Comparison of ENCODE assay signal across 8 mouse cellular contexts in the genomic region with DNA sequence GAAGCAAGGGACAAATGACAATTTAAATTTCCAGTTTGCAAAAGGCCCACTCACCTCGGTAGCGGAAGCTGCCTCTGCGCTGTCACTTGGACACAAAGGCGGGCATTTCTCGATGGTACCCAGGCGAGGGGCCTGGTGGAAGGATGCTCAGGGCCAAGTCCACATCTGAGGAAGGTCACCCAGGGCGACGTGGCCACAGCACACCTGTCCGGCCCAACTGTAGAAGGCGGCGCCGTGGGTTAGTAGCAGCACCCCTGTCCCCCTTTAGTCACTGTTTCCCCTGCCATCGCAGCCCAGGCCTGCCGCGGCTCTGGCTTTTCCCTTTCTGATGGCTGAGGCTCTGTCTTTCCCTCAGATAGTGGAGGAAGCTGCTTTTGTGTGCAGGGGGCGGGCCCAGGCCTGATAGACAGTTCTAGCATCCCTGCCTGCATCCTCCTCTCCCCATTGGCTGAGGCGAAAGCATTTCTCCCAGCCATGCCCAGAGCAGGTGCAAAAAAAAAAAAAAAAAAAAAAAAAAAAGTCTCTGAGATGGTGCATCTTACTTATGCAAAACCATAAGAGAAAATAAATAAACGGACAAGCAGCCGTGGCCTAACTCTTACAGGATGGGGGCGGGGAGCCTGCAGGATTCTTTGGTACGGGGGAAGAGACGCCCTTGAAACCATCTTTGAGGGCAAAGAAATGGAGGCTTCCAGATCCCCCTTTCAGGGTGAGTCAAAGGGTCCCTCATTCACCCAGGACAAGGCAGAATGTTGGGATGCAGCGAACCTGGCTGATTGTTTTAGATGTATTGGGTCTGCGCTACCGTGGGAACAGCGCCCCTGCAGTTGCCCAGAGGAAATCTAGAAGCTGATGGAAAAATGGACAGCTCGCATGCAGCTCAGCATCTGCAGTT. TPM values are rescaled to one million over a fixed set of nuclear protein-coding genes. Genes with fewer than 3 reads are reported as not detected.
DNase-seq lines count a peak whose midpoint lies in the region; ATAC-seq and TF ChIP-seq lines count a peak whose summit lies in the region.
"Had no signal": no experiment of that assay in that cellular context is flagged by ENCODE, and none has a peak within 500 bp of the region (broad histone marks: within the 10 kb centered on the region; RNA-seq: fewer than 3 reads in every experiment).

A gene (minus strand): TSS at position 396 of the 895 bp plus-strand sequence.

- TF ChIP-seq CTCF in thymus, adult 2 months (IDR thresholded peaks at IDR 0.05; ENCODE audit: borderline replicate concordance, control insufficient read depth, extremely low read depth, insufficient read depth, low read length, poor library complexity): peak; percentile 39; the same call in 1 of the 2 replicates
- TF ChIP-seq CTCF in heart, postnatal 0 days (IDR thresholded peaks at IDR 0.05; ENCODE audit: low read depth): peak; percentile 42
- TF ChIP-seq CTCF in left cerebral cortex, adult 2 months (IDR thresholded peaks at IDR 0.05): peak; percentile 65

- H3K9me3 ChIP-seq in heart, postnatal 0 days (replicated peaks; ENCODE audit: control insufficient read depth, low read length): no peaks in the 10 kb centered on the region
- no peaks in the 10 kb centered on the region for H3K9me3 ChIP-seq in neural tube, embryonic 12.5 days

- DNase-seq in thymus, adult 2 months: no peak
- no peak for DNase-seq in thymus, adult 18-20 months
- peak; percentile 87 to 91 for DNase-seq in cerebellum, postnatal 25 days
- DNase-seq in heart, postnatal 0 days (ENCODE audit: low spot score): no peak
- DNase-seq in left cerebral cortex, adult 2 months (ENCODE audit: extremely low spot score in 1 of 2, low spot score in 2 of 2): peak; percentile 80 to 83
- DNase-seq in testis, postnatal 10 days (ENCODE audit: low spot score): no peak

- peaks cover 30% of the 10 kb centered on the region for H3K4me1 ChIP-seq in thymus, adult 2 months (replicated peaks; ENCODE audit: control insufficient read depth, insufficient read depth, low read length)
- peaks cover 13% of the 10 kb centered on the region for H3K4me1 ChIP-seq in heart, postnatal 0 days (ENCODE audit: control insufficient read depth, insufficient read depth)
- H3K4me1 ChIP-seq in neural tube, embryonic 12.5 days: peaks cover 30% of the 10 kb centered on the region

- TF ChIP-seq POLR2A in thymus, adult 2 months (IDR thresholded peaks at IDR 0.05; ENCODE audit: control insufficient read depth, extremely low read depth, insufficient read depth, low read length, poor library complexity): no peak

- no peaks in the 10 kb centered on the region for H3K36me3 ChIP-seq in thymus, adult 2 months (ENCODE audit: control insufficient read depth, insufficient read depth, low read length)
- no peaks in the 10 kb centered on the region for H3K36me3 ChIP-seq in heart, postnatal 0 days (replicated peaks; ENCODE audit: control insufficient read depth, insufficient read depth, low read length)
- H3K36me3 ChIP-seq in neural tube, embryonic 12.5 days: no peaks in the 10 kb centered on the region

- H3K9ac ChIP-seq in heart, postnatal 0 days (replicated peaks; ENCODE audit: low read depth, low read length): no peak within 1 kb of the TSS
- H3K9ac ChIP-seq in neural tube, embryonic 12.5 days: peak within 1 kb of the TSS; percentile 75

- no peak within 1 kb of the TSS for H3K27ac ChIP-seq in thymus, adult 2 months (ENCODE audit: control insufficient read depth, insufficient read depth, low read length)
- no peak within 1 kb of the TSS for H3K27ac ChIP-seq in heart, postnatal 0 days (ENCODE audit: low read depth)
- peak within 1 kb of the TSS; percentile 98 for H3K27ac ChIP-seq in left cerebral cortex, adult 2 months
- H3K27ac ChIP-seq in neural tube, embryonic 12.5 days: peak within 1 kb of the TSS; percentile 28; the same call in 1 of the 2 replicates

- peak within 1 kb of the TSS; percentile 22 for H3K4me3 ChIP-seq in thymus, adult 2 months (ENCODE audit: control insufficient read depth, insufficient read depth, low read length)
- H3K4me3 ChIP-seq in heart, postnatal 0 days (ENCODE audit: low read depth, low read length): peak within 1 kb of the TSS; percentile 2; the same call in 1 of the 2 replicates
- peak within 1 kb of the TSS; percentile 84 for H3K4me3 ChIP-seq in left cerebral cortex, adult 2 months
- H3K4me3 ChIP-seq in neural tube, embryonic 12.5 days: peak within 1 kb of the TSS; percentile 55
- H3K4me3 ChIP-seq: erythroblast, embryonic 14.5 days had no signal

- TF ChIP-seq EP300 in heart, postnatal 0 days (IDR thresholded peaks at IDR 0.05; ENCODE audit: low read depth): no peak

- no peaks in the 10 kb centered on the region for H3K27me3 ChIP-seq in thymus, adult 2 months (ENCODE audit: control insufficient read depth, insufficient read depth, low read length)
- peaks cover 37% of the 10 kb centered on the region for H3K27me3 ChIP-seq in heart, postnatal 0 days (ENCODE audit: control insufficient read depth, insufficient read depth, low read length)
- H3K27me3 ChIP-seq in neural tube, embryonic 12.5 days (replicated peaks): peaks cover 10% of the 10 kb centered on the region; the same call in 1 of the 2 replicates

- peak within 1 kb of the TSS; percentile 26; the same call in 1 of the 2 replicates for H3K4me2 ChIP-seq in heart, postnatal 0 days (ENCODE audit: low read depth, low read length)
- peak within 1 kb of the TSS; percentile 66 for H3K4me2 ChIP-seq in neural tube, embryonic 12.5 days (replicated peaks)

- 12% methylated on average over 27 of the region's 27 CpGs for WGBS in thymus, adult 2 months
- WGBS in heart, postnatal 0 days: 10% methylated on average over 27 of the region's 27 CpGs
- 6% methylated on average over 27 of the region's 27 CpGs for WGBS in neural tube, embryonic 12.5 days

- intact Hi-C loops in left cerebral cortex, adult 2 months (cut with DNase I): loop anchor here (2.0 kb wide), 1 partner anchor 22 kb away; a partner anchor contains a TSS

- no peak for ATAC-seq in heart, postnatal 0 days (ENCODE audit: insufficient read depth, low read depth)
- peak; percentile 87 for ATAC-seq in neural tube, embryonic 12.5 days (ENCODE audit: low FRiP score, low read depth)

RNA-seq across cellular contexts. Expression of the gene that starts here (rescaled TPM):
- 2.4 and 2.5 TPM in 2 replicates for polyA plus RNA-seq in thymus, adult 2 months (2012; rRNA removed)
- 0.58 TPM in 1 of 2 replicates, not detected in the other for total RNA-seq in heart, postnatal 0 days (2014; rRNA removed; ENCODE audit: low replicate concordance)
- polyA plus RNA-seq in heart, postnatal 0 days (2015; fragmentation: Nextera tagmentation; extraction: Ambion mirVana): 0.25 TPM in 2 replicates
- 100 to 1,000 TPM; 203 to 206 TPM for total RNA-seq in left cerebral cortex, adult 2 months (2021)
- polyA plus RNA-seq in neural tube, embryonic 12.5 days (2016; fragmentation: Nextera tagmentation; extraction: Ambion mirVana): 34.0 and 43.6 TPM in 2 replicates
- polyA plus RNA-seq: erythroblast, embryonic 14.5 days had no signal

Comparison
In these comparisons a context has a peak if more than half of its experiments do, and no peak if none do; other contexts are left out.
1. RNA of the gene that starts here (total RNA-seq): 203 to 206 TPM in left cerebral cortex, adult 2 months; 0.58 TPM in heart, postnatal 0 days; every median in the first group is over 100 times any median in the second.
2. DNase-seq: peak in cerebellum, postnatal 25 days (2 of 2) and left cerebral cortex, adult 2 months (2 of 2); none in thymus, adult 2 months (single experiment), thymus, adult 18-20 months (0 of 2), heart, postnatal 0 days (single experiment) and testis, postnatal 10 days (single experiment).
3. H3K27ac ChIP-seq: peak in left cerebral cortex, adult 2 months (single experiment) and neural tube, embryonic 12.5 days (single experiment); none in thymus, adult 2 months (single experiment) and heart, postnatal 0 days (single experiment).
4. H3K4me3 ChIP-seq: peak in every context shown above with its lines; median percentile 84 in left cerebral cortex, adult 2 months; 55 in neural tube, embryonic 12.5 days; 22 in thymus, adult 2 months; 2 in heart, postnatal 0 days.
5. Peak in every context shown above with its lines, with median percentiles within 50 percentile points of each other: CTCF ChIP-seq.